Mouse (Mus musculus): ENCODE data around the gene Olfr1446.

Olfr1446 gene

GRCm38 (mm10) chr19:12893424-12893823 lies at the start of gene Olfr1446:
Gene Olfr1446 (minus strand): TSS chr19:12893524.
- no peak for DNase-seq (ENCODE audit: low read depth)

- DNase-seq (ENCODE audit: low read depth): no peak
Observed at GRCm38 (mm10) chr19:12930540-12930939, 37.2 kb upstream of the Olfr1446 start, which contains the start of gene Olfr1449. Gene Olfr1449 (plus strand): TSS chr19:12930840.

- no peak for DNase-seq (ENCODE audit: low read depth)
Observed at GRCm38 (mm10) chr19:12924319-12924718, 31.0 kb upstream of the Olfr1446 start, which contains the start of gene Olfr1448. Gene Olfr1448 (minus strand): TSS chr19:12924419.

- no peak for DNase-seq (ENCODE audit: low read depth)
Observed at GRCm38 (mm10) chr19:12903643-12904042, 10.3 kb upstream of the Olfr1446 start, which contains the start of gene Olfr1447. Gene Olfr1447 (minus strand): TSS chr19:12903743.

GRCm38 (mm10) chr19:12883555-12883954 lies 9.8 kb downstream of the Olfr1446 start, which contains the start of gene Olfr1445:
Gene Olfr1445 (plus strand): TSS chr19:12883855.
- no peak for DNase-seq (ENCODE audit: low read depth)

GRCm38 (mm10) chr19:12856983-12857382 lies 36.3 kb downstream of the Olfr1446 start, which contains the start of gene Olfr1444:
Gene Olfr1444 (plus strand): TSS chr19:12857283.
- DNase-seq (ENCODE audit: low read depth): no peak

- no peak for DNase-seq (ENCODE audit: low read depth)
Observed at GRCm38 (mm10) chr19:12846382-12846781, 46.9 kb downstream of the Olfr1446 start, which contains the start of gene Gm5244. Gene Gm5244 (plus strand): TSS chr19:12846682.

GRCm38 (mm10) chr19:12838507-12838906 lies 54.8 kb downstream of the Olfr1446 start:
- DNase-seq (ENCODE audit: low read depth): no peak
